14 mouse cellular contexts compared by ENCODE assay signal in genomic region chr4:130726118-130726517, GRCm38 (mm10).
A peak's percentile ranks its signal among the peaks of the same experiment; 100 is the strongest.
DNase-seq lines count a peak whose midpoint lies in the region; ATAC-seq and TF ChIP-seq lines count a peak whose summit lies in the region.
"Had no signal": no experiment of that assay in that cellular context is flagged by ENCODE, and none has a peak within 500 bp of the region (broad histone marks: within the 10 kb centered on the region; RNA-seq: fewer than 3 reads in every experiment).

No protein-coding gene starts in this region.

- ATAC-seq in hindbrain, embryonic 16.5 days: no peak
- no peak for ATAC-seq in hindbrain, embryonic 13.5 days (ENCODE audit: low FRiP score)
- ATAC-seq in midbrain, postnatal 0 days (ENCODE audit: low FRiP score): no peak
- ATAC-seq: intestine, embryonic 16.5 days had no signal

- 74% methylated on average over 3 of the region's 3 CpGs for WGBS in hindbrain, embryonic 10.5 days
- WGBS in hindbrain, embryonic 16.5 days: 24% methylated on average over 3 of the region's 3 CpGs
- 33% methylated on average over 3 of the region's 3 CpGs for WGBS in hindbrain, embryonic 13.5 days
- WGBS in midbrain, postnatal 0 days: 17% methylated on average over 3 of the region's 3 CpGs

- H3K27me3 ChIP-seq in hindbrain, embryonic 10.5 days (ENCODE audit: insufficient read depth, poor library complexity, severe bottlenecking): no peaks in the 10 kb centered on the region
- H3K27me3 ChIP-seq in hindbrain, embryonic 16.5 days (replicated peaks; ENCODE audit: control insufficient read depth, insufficient read depth, low read length): no peaks in the 10 kb centered on the region
- H3K27me3 ChIP-seq in hindbrain, embryonic 13.5 days: no peaks in the 10 kb centered on the region
- H3K27me3 ChIP-seq in midbrain, postnatal 0 days (ENCODE audit: insufficient read depth, low read length): no peaks in the 10 kb centered on the region
- H3K27me3 ChIP-seq: embryonic facial prominence, embryonic 15.5 days; lung, embryonic 15.5 days had no signal

- no peak for TF ChIP-seq CTCF in midbrain, postnatal 0 days (IDR thresholded peaks at IDR 0.05)

- H3K36me3 ChIP-seq in hindbrain, embryonic 10.5 days: peaks cover 88% of the 10 kb centered on the region
- H3K36me3 ChIP-seq in hindbrain, embryonic 16.5 days (ENCODE audit: control insufficient read depth, insufficient read depth, low read length): no peaks in the 10 kb centered on the region
- peaks cover 10% of the 10 kb centered on the region for H3K36me3 ChIP-seq in hindbrain, embryonic 13.5 days
- peaks cover 4% of the 10 kb centered on the region for H3K36me3 ChIP-seq in midbrain, postnatal 0 days (ENCODE audit: insufficient read depth, low read length)

- H3K27ac ChIP-seq in hindbrain, embryonic 10.5 days: peak overlapping the region; percentile 40; the same call in 1 of the 2 replicates
- H3K27ac ChIP-seq in hindbrain, embryonic 16.5 days (ENCODE audit: low read depth, low read length): no peak overlapping the region; the same call in 1 of the 2 replicates
- H3K27ac ChIP-seq in hindbrain, embryonic 13.5 days: peak overlapping the region; percentile 56
- 0 out of 2 replicates have a peak overlapping the region, but pooled peaks have one; percentile 18 for H3K27ac ChIP-seq in midbrain, postnatal 0 days (ENCODE audit: low read depth, low read length)
- H3K27ac ChIP-seq: embryonic facial prominence, embryonic 15.5 days; lung, embryonic 15.5 days had no signal

- H3K9me3 ChIP-seq in hindbrain, embryonic 10.5 days: no peaks in the 10 kb centered on the region
- H3K9me3 ChIP-seq in hindbrain, embryonic 16.5 days (ENCODE audit: control insufficient read depth, low read length): no peaks in the 10 kb centered on the region
- no peaks in the 10 kb centered on the region for H3K9me3 ChIP-seq in hindbrain, embryonic 13.5 days
- H3K9me3 ChIP-seq in midbrain, postnatal 0 days (ENCODE audit: low read length): no peaks in the 10 kb centered on the region
- H3K9me3 ChIP-seq: embryonic facial prominence, embryonic 15.5 days; lung, embryonic 15.5 days had no signal

- H3K4me1 ChIP-seq in hindbrain, embryonic 10.5 days (replicated peaks): peaks cover 39% of the 10 kb centered on the region
- peaks cover 24% of the 10 kb centered on the region for H3K4me1 ChIP-seq in hindbrain, embryonic 16.5 days (ENCODE audit: control insufficient read depth, insufficient read depth, low read depth, low read length)
- peaks cover 50% of the 10 kb centered on the region for H3K4me1 ChIP-seq in hindbrain, embryonic 13.5 days (replicated peaks)
- peaks cover under 1% of the 10 kb centered on the region; the same call in 1 of the 2 replicates for H3K4me1 ChIP-seq in midbrain, postnatal 0 days (ENCODE audit: insufficient read depth, low read length)

- DNase-seq in cerebellum, postnatal 10 days: peak; percentile 13 to 33
- no peak for DNase-seq in cerebellum, postnatal 4 days (ENCODE audit: low spot score in 2 of 2)
- no peak for DNase-seq in hindbrain, embryonic 10.5 days (ENCODE audit: low spot score)
- DNase-seq in midbrain, postnatal 0 days (ENCODE audit: low spot score): peak; percentile 30
- DNase-seq in right cerebral cortex, postnatal 14 days: no peak
- DNase-seq in kidney, postnatal 25 days: no peak
- DNase-seq: adrenal gland, postnatal 25 days; heart, postnatal 10 days; layer of hippocampus, postnatal 36 days had no signal

- no peak overlapping the region for H3K9ac ChIP-seq in hindbrain, embryonic 16.5 days (ENCODE audit: low read depth, low read length)
- peak overlapping the region; percentile 19; the same call in 1 of the 2 replicates for H3K9ac ChIP-seq in hindbrain, embryonic 13.5 days
- H3K9ac ChIP-seq in midbrain, postnatal 0 days (replicated peaks; ENCODE audit: low read length, poor library complexity, severe bottlenecking): no peak overlapping the region
- H3K9ac ChIP-seq: embryonic facial prominence, embryonic 15.5 days; lung, embryonic 15.5 days had no signal

- no peak overlapping the region for H3K4me2 ChIP-seq in hindbrain, embryonic 16.5 days (ENCODE audit: low read length)
- H3K4me2 ChIP-seq in hindbrain, embryonic 13.5 days: no peak overlapping the region
- no peak overlapping the region for H3K4me2 ChIP-seq in midbrain, postnatal 0 days (ENCODE audit: low read depth, low read length, poor library complexity, severe bottlenecking)
- H3K4me2 ChIP-seq: embryonic facial prominence, embryonic 15.5 days; lung, embryonic 15.5 days had no signal

- H3K4me3 ChIP-seq in hindbrain, embryonic 10.5 days: no peak overlapping the region
- no peak overlapping the region for H3K4me3 ChIP-seq in hindbrain, embryonic 16.5 days (ENCODE audit: low read length)
- no peak overlapping the region for H3K4me3 ChIP-seq in hindbrain, embryonic 13.5 days
- H3K4me3 ChIP-seq in midbrain, postnatal 0 days (ENCODE audit: low read depth, low read length): no peak overlapping the region
- H3K4me3 ChIP-seq: embryonic facial prominence, embryonic 15.5 days; lung, embryonic 15.5 days had no signal

Comparison
In these comparisons a context has a peak if more than half of its experiments do, and no peak if none do; other contexts are left out.
1. DNase-seq: peak in cerebellum, postnatal 10 days (2 of 2) and midbrain, postnatal 0 days (single experiment); none in cerebellum, postnatal 4 days (0 of 2), hindbrain, embryonic 10.5 days (single experiment), right cerebral cortex, postnatal 14 days (single experiment) and kidney, postnatal 25 days (0 of 2).